In the genomic region with DNA sequence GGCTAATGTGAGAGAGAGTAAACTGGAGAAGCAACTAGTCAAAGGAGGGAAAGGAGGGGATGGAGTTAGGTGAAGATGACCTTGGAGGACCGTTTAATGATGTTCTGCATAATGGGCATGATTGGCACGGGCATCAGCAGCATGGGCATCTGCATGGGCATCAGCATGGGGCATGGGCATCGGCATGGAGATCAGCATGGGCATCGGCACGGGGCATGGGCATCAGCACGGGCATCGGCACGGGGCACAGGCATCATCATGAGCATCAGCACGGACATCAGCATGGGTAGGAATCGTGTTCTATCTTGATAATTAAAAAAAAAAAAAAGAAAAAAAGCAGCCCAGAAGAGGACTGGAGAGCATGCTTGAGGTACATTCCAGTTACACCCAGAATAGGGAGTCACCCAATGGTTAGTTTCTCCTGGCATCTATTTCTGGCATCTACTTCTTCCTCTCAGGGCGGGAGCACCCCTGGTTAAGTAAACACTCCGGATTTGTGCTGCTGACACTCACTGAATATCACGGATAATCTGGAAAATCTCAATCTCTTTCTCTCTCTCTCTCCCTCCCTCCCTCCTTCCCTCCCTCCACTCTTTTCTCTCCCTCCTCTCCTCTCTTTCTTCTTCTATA, we compare ENCODE assay signal across 25 mouse cellular contexts. TPM values are rescaled to one million over a fixed set of nuclear protein-coding genes. Genes with fewer than 3 reads are reported as not detected.
A peak's percentile ranks its signal among the peaks of the same experiment; 100 is the strongest.
DNase-seq lines count a peak whose midpoint lies in the region; ATAC-seq and TF ChIP-seq lines count a peak whose summit lies in the region.
"Had no signal": no experiment of that assay in that cellular context is flagged by ENCODE, and none has a peak within 500 bp of the region (broad histone marks: within the 10 kb centered on the region; RNA-seq: fewer than 3 reads in every experiment).

No protein-coding gene starts in this region.

- peak; percentile 96 for TF ChIP-seq EP300 in lung, postnatal 0 days (IDR thresholded peaks at IDR 0.05)

- no peaks in the 10 kb centered on the region for H3K27me3 ChIP-seq in lung, postnatal 0 days (replicated peaks; ENCODE audit: insufficient read depth, low read length)
- H3K27me3 ChIP-seq in forebrain, embryonic 12.5 days = peaks cover 3% of the 10 kb centered on the region; the same call in 1 of the 2 replicates
- H3K27me3 ChIP-seq: embryonic facial prominence, embryonic 12.5 days; embryonic facial prominence, embryonic 15.5 days; heart, embryonic 12.5 days; heart, embryonic 15.5 days had no signal

- TF ChIP-seq CTCF in lung, postnatal 0 days (IDR thresholded peaks at IDR 0.05) = no peak; the same call in 1 of the 2 replicates

- H3K27ac ChIP-seq in lung, postnatal 0 days (ENCODE audit: low read length) = peak overlapping the region; percentile 62; the same call in 1 of the 2 replicates
- no peak overlapping the region for H3K27ac ChIP-seq in forebrain, embryonic 12.5 days
- H3K27ac ChIP-seq: embryonic facial prominence, embryonic 12.5 days; embryonic facial prominence, embryonic 15.5 days; gastrocnemius, adult 2 months; heart, embryonic 15.5 days; hindbrain, embryonic 14.5 days; hindbrain, postnatal 0 days had no signal

- no peak overlapping the region for H3K9ac ChIP-seq in lung, postnatal 0 days (replicated peaks; ENCODE audit: low read depth)
- H3K9ac ChIP-seq in forebrain, embryonic 12.5 days = no peak overlapping the region
- H3K9ac ChIP-seq: embryonic facial prominence, embryonic 12.5 days; embryonic facial prominence, embryonic 15.5 days; heart, embryonic 12.5 days; heart, embryonic 15.5 days; hindbrain, embryonic 14.5 days had no signal

- H3K4me2 ChIP-seq in lung, postnatal 0 days (replicated peaks; ENCODE audit: low read depth, low read length) = no peak overlapping the region
- no peak overlapping the region for H3K4me2 ChIP-seq in forebrain, embryonic 12.5 days
- H3K4me2 ChIP-seq: embryonic facial prominence, embryonic 12.5 days; embryonic facial prominence, embryonic 15.5 days; heart, embryonic 12.5 days; heart, embryonic 15.5 days; hindbrain, embryonic 14.5 days had no signal

- peak; percentile 72 for ATAC-seq in lung, postnatal 0 days
- no peak for ATAC-seq in forebrain, embryonic 12.5 days (ENCODE audit: low FRiP score)
- ATAC-seq: activated CD4-positive, CD25-positive, alpha-beta regulatory T cell, adult 4 months; forebrain, embryonic 16.5 days; hindbrain, postnatal 0 days; inflammation-experienced regulatory T-cells, adult 6 months had no signal

- no peak overlapping the region for H3K4me3 ChIP-seq in lung, postnatal 0 days (ENCODE audit: low read depth, low read length)
- no peak overlapping the region for H3K4me3 ChIP-seq in forebrain, embryonic 12.5 days (replicated peaks)
- H3K4me3 ChIP-seq: embryonic facial prominence, embryonic 12.5 days; embryonic facial prominence, embryonic 15.5 days; gastrocnemius, adult 2 months; heart, embryonic 12.5 days; heart, embryonic 15.5 days had no signal

- no peaks in the 10 kb centered on the region for H3K9me3 ChIP-seq in lung, postnatal 0 days (ENCODE audit: low read length)
- H3K9me3 ChIP-seq in forebrain, embryonic 12.5 days = no peaks in the 10 kb centered on the region
- H3K9me3 ChIP-seq: embryonic facial prominence, embryonic 12.5 days; embryonic facial prominence, embryonic 15.5 days; heart, embryonic 12.5 days; heart, embryonic 15.5 days had no signal

- peaks cover 13% of the 10 kb centered on the region; the same call in 1 of the 2 replicates for H3K4me1 ChIP-seq in lung, postnatal 0 days (ENCODE audit: insufficient read depth, low read depth, low read length)
- H3K4me1 ChIP-seq in forebrain, embryonic 12.5 days = peaks cover 17% of the 10 kb centered on the region
- H3K4me1 ChIP-seq: embryonic facial prominence, embryonic 15.5 days had no signal

- 60% methylated on average over 13 of the region's 13 CpGs for whole genome bisulfite sequencing in lung, postnatal 0 days
- 86% methylated on average over 13 of the region's 13 CpGs for WGBS in forebrain, embryonic 12.5 days

- DNase-seq in lung, adult 18-20 months = peak; percentile 70 to 82
- DNase-seq in lung, postnatal 4 days = no peak
- peak; percentile 4 for DNase-seq in 3134 (ENCODE audit: extremely low read depth, insufficient read length, low spot score)
- DNase-seq in lung, postnatal 0 days (ENCODE audit: low spot score) = peak; percentile 94
- peak; percentile 85 for DNase-seq in lung, postnatal 36 days
- no peak for DNase-seq in left cerebral cortex, adult 9 months (ENCODE audit: low spot score in 2 of 2)
- DNase-seq: adrenal gland, adult 8-10 months; adrenal gland, postnatal 25 days; cerebellum, adult 18-20 months; cerebellum, adult 9-10 months; cerebellum, postnatal 25 days; gastrocnemius, adult 2 months; gastrocnemius, postnatal 14 days; heart, postnatal 10 days; heart, postnatal 4 days had no signal

- H3K36me3 ChIP-seq in lung, postnatal 0 days (ENCODE audit: insufficient read depth, low read length) = no peaks in the 10 kb centered on the region
- H3K36me3 ChIP-seq in forebrain, embryonic 12.5 days (replicated peaks) = no peaks in the 10 kb centered on the region
- H3K36me3 ChIP-seq: embryonic facial prominence, embryonic 12.5 days; embryonic facial prominence, embryonic 15.5 days; heart, embryonic 12.5 days; heart, embryonic 15.5 days had no signal

RNA-seq across cellular contexts. Expression of a gene that starts 1.7 kb away (rescaled TPM):
- polyA plus RNA-seq in lung, postnatal 0 days (2015; fragmentation: Nextera tagmentation; extraction: Ambion mirVana) = 183 and 213 TPM in 2 replicates
- 101 and 103 TPM in 2 replicates for polyA plus RNA-seq in forebrain, embryonic 12.5 days (2016; fragmentation: Nextera tagmentation; extraction: Ambion mirVana)

RNA-seq across cellular contexts. Expression of a gene that starts 50.0 kb away (rescaled TPM):
- polyA plus RNA-seq in lung, postnatal 0 days (2015; fragmentation: Nextera tagmentation; extraction: Ambion mirVana) = 10.6 and 11.3 TPM in 2 replicates
- 112 and 121 TPM in 2 replicates for polyA plus RNA-seq in forebrain, embryonic 12.5 days (2016; fragmentation: Nextera tagmentation; extraction: Ambion mirVana)
- polyA plus RNA-seq: activated CD4-positive, CD25-positive, alpha-beta regulatory T cell, adult 4 months had no signal

Comparison
In these comparisons a context has a peak if more than half of its experiments do, and no peak if none do; other contexts are left out.
1. DNase-seq: peak in lung, adult 18-20 months (2 of 2), 3134 (single experiment), lung, postnatal 0 days (single experiment) and lung, postnatal 36 days (single experiment); none in lung, postnatal 4 days (0 of 2) and left cerebral cortex, adult 9 months (0 of 2).